ENCODE assay signal across 7 mouse cellular contexts in the genomic region with DNA sequence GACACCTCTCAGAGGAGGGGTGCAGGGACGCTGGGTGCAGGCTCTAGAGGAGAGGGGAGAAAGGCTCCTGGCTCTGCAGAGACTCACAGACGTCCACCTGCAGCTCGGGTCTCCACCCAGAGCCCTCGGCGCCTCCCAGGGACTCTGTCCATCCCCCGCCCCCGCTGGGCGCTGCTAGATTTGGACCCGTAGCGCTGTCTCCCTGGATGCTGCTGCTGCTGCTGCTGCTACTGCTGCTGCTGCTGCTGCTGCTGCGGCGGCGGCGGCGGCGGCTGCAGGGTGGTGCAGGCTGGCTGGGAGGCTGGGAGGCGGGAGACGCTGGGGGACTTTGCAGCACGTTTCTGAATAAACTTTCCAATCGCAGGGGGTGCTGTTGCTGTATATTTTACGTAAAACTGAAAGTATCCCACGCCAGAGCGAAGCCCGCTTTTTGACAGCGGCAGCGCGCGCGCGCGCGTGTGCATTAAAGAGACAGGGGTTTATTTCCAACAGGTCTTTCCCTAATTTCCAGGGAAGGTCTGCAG. TPM values are rescaled to one million over a fixed set of nuclear protein-coding genes. Genes with fewer than 3 reads are reported as not detected.
A peak's percentile ranks its signal among the peaks of the same experiment; 100 is the strongest.
DNase-seq lines count a peak whose midpoint lies in the region; ATAC-seq and TF ChIP-seq lines count a peak whose summit lies in the region.

No protein-coding gene starts in this region.

- H3K4me2 ChIP-seq in intestine, embryonic 14.5 days (ENCODE audit: low read length) = peak overlapping the region; percentile 100
- H3K4me2 ChIP-seq in limb, embryonic 11.5 days (ENCODE audit: low read depth, severe bottlenecking) = peak overlapping the region; percentile 97
- H3K4me2 ChIP-seq in midbrain, embryonic 12.5 days (replicated peaks) = peak overlapping the region; percentile 96

- TF ChIP-seq POLR2A in small intestine, adult 2 months (IDR thresholded peaks at IDR 0.05; ENCODE audit: low read depth, low read length) = no peak

- no peaks in the 10 kb centered on the region for H3K9me3 ChIP-seq in intestine, embryonic 14.5 days (ENCODE audit: control insufficient read depth, low read length)
- H3K9me3 ChIP-seq in limb, embryonic 11.5 days (ENCODE audit: control insufficient read depth, low read length) = no peaks in the 10 kb centered on the region
- H3K9me3 ChIP-seq in midbrain, embryonic 12.5 days = no peaks in the 10 kb centered on the region

- no peak for ATAC-seq in intestine, embryonic 14.5 days (replicated peaks; ENCODE audit: low FRiP score, low TSS enrichment, low read depth)
- ATAC-seq in limb, embryonic 11.5 days (ENCODE audit: insufficient number of reproducible peaks, low FRiP score, low TSS enrichment, low read depth) = 0 out of 2 replicates have a peak, but pooled peaks have one; percentile 2
- peak; percentile 20 for ATAC-seq in midbrain, embryonic 12.5 days (ENCODE audit: low FRiP score, low read depth)

- peak; percentile 42 for DNase-seq in NIH3T3 (ENCODE audit: low read depth)
- peak; percentile 52 for DNase-seq in c-Kit-negative CD71-positive TER-119-positive erythroid progenitor cells, embryonic 14.5 days (ENCODE audit: low read depth, low spot score)
- DNase-seq in frontal cortex, postnatal 36 days (ENCODE audit: low spot score in 2 of 2) = peak; percentile 82 to 90
- DNase-seq in intestine, embryonic 14.5 days (ENCODE audit: low spot score) = peak; percentile 86
- peak; percentile 83 for DNase-seq in limb, embryonic 11.5 days (ENCODE audit: low spot score)

- peak overlapping the region; percentile 95 for H3K27ac ChIP-seq in intestine, embryonic 14.5 days (ENCODE audit: low read depth)
- peak overlapping the region; percentile 97 for H3K27ac ChIP-seq in limb, embryonic 11.5 days (replicated peaks; ENCODE audit: low read depth, low read length)
- peak overlapping the region; percentile 96 for H3K27ac ChIP-seq in midbrain, embryonic 12.5 days (replicated peaks)
- peak overlapping the region; percentile 30 for H3K27ac ChIP-seq in small intestine, adult 2 months (ENCODE audit: insufficient read depth, low read depth, low read length)

- no peak for TF ChIP-seq CTCF in small intestine, adult 2 months (IDR thresholded peaks at IDR 0.05; ENCODE audit: extremely low read depth, insufficient read length, insufficient replicate concordance, low read depth, low read length)

- under 1% methylated on average over 32 of the region's 32 CpGs for WGBS in intestine, embryonic 14.5 days
- 0% methylated on average over 31 of the region's 32 CpGs for WGBS in limb, embryonic 11.5 days
- WGBS in midbrain, embryonic 12.5 days = under 1% methylated on average over 32 of the region's 32 CpGs
- under 1% methylated on average over 32 of the region's 32 CpGs for WGBS in small intestine, adult 2 months

- no peaks in the 10 kb centered on the region for H3K36me3 ChIP-seq in intestine, embryonic 14.5 days (ENCODE audit: control insufficient read depth, insufficient read depth, low read length)
- H3K36me3 ChIP-seq in limb, embryonic 11.5 days (ENCODE audit: control insufficient read depth, insufficient read depth, low read length) = no peaks in the 10 kb centered on the region
- H3K36me3 ChIP-seq in midbrain, embryonic 12.5 days = no peaks in the 10 kb centered on the region
- no peaks in the 10 kb centered on the region for H3K36me3 ChIP-seq in small intestine, adult 2 months (ENCODE audit: control insufficient read depth, insufficient read depth, low read length)

- H3K4me1 ChIP-seq in intestine, embryonic 14.5 days (replicated peaks; ENCODE audit: control insufficient read depth, insufficient read depth, low read length) = peaks cover 9% of the 10 kb centered on the region
- H3K4me1 ChIP-seq in limb, embryonic 11.5 days (ENCODE audit: control insufficient read depth, insufficient read depth, low read length) = peaks cover 13% of the 10 kb centered on the region; the same call in 1 of the 2 replicates
- H3K4me1 ChIP-seq in midbrain, embryonic 12.5 days = peaks cover 25% of the 10 kb centered on the region
- peaks cover 3% of the 10 kb centered on the region; the same call in 1 of the 2 replicates for H3K4me1 ChIP-seq in small intestine, adult 2 months (ENCODE audit: control insufficient read depth, insufficient read depth, insufficient read length, low read length)

- H3K27me3 ChIP-seq in intestine, embryonic 14.5 days (replicated peaks; ENCODE audit: control insufficient read depth, insufficient read depth, low read length) = peaks cover 12% of the 10 kb centered on the region; the same call in 1 of the 2 replicates
- no peaks in the 10 kb centered on the region for H3K27me3 ChIP-seq in limb, embryonic 11.5 days (ENCODE audit: control insufficient read depth, insufficient read depth, low read length)
- peaks cover 4% of the 10 kb centered on the region; the same call in 1 of the 2 replicates for H3K27me3 ChIP-seq in midbrain, embryonic 12.5 days
- H3K27me3 ChIP-seq in small intestine, adult 2 months (ENCODE audit: control insufficient read depth, insufficient read depth, low read length) = peaks cover 11% of the 10 kb centered on the region; the same call in 1 of the 2 replicates

- H3K4me3 ChIP-seq in intestine, embryonic 14.5 days (ENCODE audit: low read depth, low read length) = peak overlapping the region; percentile 68
- peak overlapping the region; percentile 68 for H3K4me3 ChIP-seq in limb, embryonic 11.5 days (ENCODE audit: low read depth, low read length)
- H3K4me3 ChIP-seq in midbrain, embryonic 12.5 days = peak overlapping the region; percentile 67
- peak overlapping the region; percentile 87 for H3K4me3 ChIP-seq in small intestine, adult 2 months (ENCODE audit: low read depth, low read length)

- H3K9ac ChIP-seq in intestine, embryonic 14.5 days (ENCODE audit: low read length) = peak overlapping the region; percentile 89
- H3K9ac ChIP-seq in limb, embryonic 11.5 days (ENCODE audit: low read length) = peak overlapping the region; percentile 85
- peak overlapping the region; percentile 79 for H3K9ac ChIP-seq in midbrain, embryonic 12.5 days (replicated peaks)

RNA-seq across cellular contexts. Expression of a gene that starts 1.3 kb away (rescaled TPM):
- not detected in 2 replicates for polyA plus RNA-seq in intestine, embryonic 14.5 days (2014; fragmentation: Nextera tagmentation; extraction: Ambion mirVana)
- not detected in 2 replicates for polyA plus RNA-seq in limb, embryonic 11.5 days (2014; fragmentation: Nextera tagmentation; extraction: Ambion mirVana)
- not detected in 2 replicates for polyA plus RNA-seq in midbrain, embryonic 12.5 days (2016; fragmentation: Nextera tagmentation; extraction: Ambion mirVana)
- not detected in 2 replicates for polyA plus RNA-seq in small intestine, adult 2 months (2012; rRNA removed)

RNA-seq across cellular contexts. Expression of a gene that starts 1.7 kb away (rescaled TPM):
- polyA plus RNA-seq in intestine, embryonic 14.5 days (2014; fragmentation: Nextera tagmentation; extraction: Ambion mirVana) = 29.1 and 29.6 TPM in 2 replicates
- 95.2 and 98.4 TPM in 2 replicates for polyA plus RNA-seq in limb, embryonic 11.5 days (2014; fragmentation: Nextera tagmentation; extraction: Ambion mirVana)
- polyA plus RNA-seq in midbrain, embryonic 12.5 days (2016; fragmentation: Nextera tagmentation; extraction: Ambion mirVana) = 66.0 and 67.3 TPM in 2 replicates
- polyA plus RNA-seq in small intestine, adult 2 months (2012; rRNA removed) = 2.0 and 3.7 TPM in 2 replicates

Comparison
In these comparisons a context has a peak if more than half of its experiments do, and no peak if none do; other contexts are left out.
1. H3K27ac ChIP-seq: peak in every context shown above with its lines; median percentile 97 in limb, embryonic 11.5 days; 96 in midbrain, embryonic 12.5 days; 95 in intestine, embryonic 14.5 days; 30 in small intestine, adult 2 months.